Comparison of ENCODE assay signal across 7 mouse cellular contexts in the genomic region with DNA sequence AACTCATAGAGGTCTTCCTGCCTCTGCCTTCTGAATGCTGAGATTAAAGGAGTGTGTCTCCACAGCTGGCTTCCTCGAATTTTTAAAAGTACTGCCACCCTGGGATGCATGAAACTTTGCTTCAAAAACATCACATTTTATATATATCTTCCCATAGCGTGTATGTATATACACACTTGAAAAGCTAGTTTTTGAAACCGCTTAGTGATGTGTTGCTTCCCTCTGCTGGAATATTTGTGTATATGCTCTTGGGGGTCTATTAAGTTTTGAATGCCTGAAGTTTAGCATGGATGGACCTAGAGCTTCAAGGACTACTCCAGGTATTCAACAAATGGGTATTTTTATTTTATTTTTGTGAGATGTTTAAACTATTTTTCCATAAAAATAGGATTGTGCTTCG. TPM values are rescaled to one million over a fixed set of nuclear protein-coding genes. Genes with fewer than 3 reads are reported as not detected.
DNase-seq lines count a peak whose midpoint lies in the region; ATAC-seq and TF ChIP-seq lines count a peak whose summit lies in the region.

No protein-coding gene starts in this region.

- 28% methylated on average over 4 of the region's 4 CpGs for WGBS in intestine, postnatal 0 days
- 34% methylated on average over 4 of the region's 4 CpGs for WGBS in intestine, embryonic 16.5 days

- H3K4me3 ChIP-seq in intestine, postnatal 0 days (ENCODE audit: low read depth, low read length), result no peak overlapping the region
- H3K4me3 ChIP-seq in intestine, embryonic 16.5 days (ENCODE audit: low read length), result no peak overlapping the region

- no peaks in the 10 kb centered on the region for H3K27me3 ChIP-seq in intestine, postnatal 0 days (replicated peaks; ENCODE audit: control insufficient read depth, insufficient read depth, low read length)
- no peaks in the 10 kb centered on the region for H3K27me3 ChIP-seq in intestine, embryonic 16.5 days (replicated peaks; ENCODE audit: control insufficient read depth, insufficient read depth, low read length)

- H3K27ac ChIP-seq in intestine, postnatal 0 days (ENCODE audit: low read depth, low read length), result no peak overlapping the region
- no peak overlapping the region for H3K27ac ChIP-seq in intestine, embryonic 16.5 days (ENCODE audit: low read length)

- DNase-seq in CD4-positive helper T cell, adult 2 months (ENCODE audit: low read depth, low spot score), result peak; percentile 76
- peak; percentile 56 for DNase-seq in MEL-GATA-1-ER (ENCODE audit: extremely low read depth, low read depth)
- DNase-seq in hindlimb bud, embryonic 11.5 days (ENCODE audit: extremely low spot score, low read depth, low spot score), result peak; percentile 8
- DNase-seq in testis, postnatal 10 days (ENCODE audit: low spot score), result no peak
- DNase-seq in urinary bladder, adult 18-20 months (ENCODE audit: low spot score in 2 of 2), result no peak

- no peaks in the 10 kb centered on the region for H3K36me3 ChIP-seq in intestine, postnatal 0 days (ENCODE audit: control insufficient read depth, insufficient read depth)
- H3K36me3 ChIP-seq in intestine, embryonic 16.5 days (ENCODE audit: control insufficient read depth, insufficient read depth, low read length), result no peaks in the 10 kb centered on the region

- TF ChIP-seq CTCF in intestine, postnatal 0 days (IDR thresholded peaks at IDR 0.05; ENCODE audit: low read depth), result peak; percentile 88

- H3K4me1 ChIP-seq in intestine, postnatal 0 days (replicated peaks; ENCODE audit: control insufficient read depth, insufficient read depth, low read length), result no peaks in the 10 kb centered on the region
- no peaks in the 10 kb centered on the region for H3K4me1 ChIP-seq in intestine, embryonic 16.5 days (ENCODE audit: control insufficient read depth, insufficient read depth, low read length)

- no peak for ATAC-seq in intestine, postnatal 0 days
- ATAC-seq in intestine, embryonic 16.5 days, result no peak

- H3K9me3 ChIP-seq in intestine, postnatal 0 days (ENCODE audit: control insufficient read depth), result no peaks in the 10 kb centered on the region
- H3K9me3 ChIP-seq in intestine, embryonic 16.5 days (ENCODE audit: control insufficient read depth, low read length), result no peaks in the 10 kb centered on the region

- H3K4me2 ChIP-seq in intestine, postnatal 0 days (replicated peaks; ENCODE audit: low read depth), result no peak overlapping the region
- no peak overlapping the region for H3K4me2 ChIP-seq in intestine, embryonic 16.5 days (ENCODE audit: low read depth, low read length)

- no peak overlapping the region for H3K9ac ChIP-seq in intestine, postnatal 0 days (ENCODE audit: low read depth, low read length)
- no peak overlapping the region for H3K9ac ChIP-seq in intestine, embryonic 16.5 days (ENCODE audit: low read depth, low read length)

RNA-seq across cellular contexts. Expression of gene Fam208a, which starts 14.7 kb away (rescaled TPM):
- polyA plus RNA-seq in intestine, postnatal 0 days (2015; fragmentation: Nextera tagmentation; extraction: Ambion mirVana), result 4.9 and 6.5 TPM in 2 replicates
- 5.2 and 5.6 TPM in 2 replicates for polyA plus RNA-seq in intestine, embryonic 16.5 days (2015; fragmentation: Nextera tagmentation; extraction: Ambion mirVana)

Comparison
In these comparisons a context has a peak if more than half of its experiments do, and no peak if none do; other contexts are left out.
1. DNase-seq: peak in CD4-positive helper T cell, adult 2 months (single experiment), MEL-GATA-1-ER (single experiment) and hindlimb bud, embryonic 11.5 days (single experiment); none in testis, postnatal 10 days (single experiment) and urinary bladder, adult 18-20 months (0 of 2).